21 mouse cellular contexts compared by ENCODE assay signal in the genomic region with DNA sequence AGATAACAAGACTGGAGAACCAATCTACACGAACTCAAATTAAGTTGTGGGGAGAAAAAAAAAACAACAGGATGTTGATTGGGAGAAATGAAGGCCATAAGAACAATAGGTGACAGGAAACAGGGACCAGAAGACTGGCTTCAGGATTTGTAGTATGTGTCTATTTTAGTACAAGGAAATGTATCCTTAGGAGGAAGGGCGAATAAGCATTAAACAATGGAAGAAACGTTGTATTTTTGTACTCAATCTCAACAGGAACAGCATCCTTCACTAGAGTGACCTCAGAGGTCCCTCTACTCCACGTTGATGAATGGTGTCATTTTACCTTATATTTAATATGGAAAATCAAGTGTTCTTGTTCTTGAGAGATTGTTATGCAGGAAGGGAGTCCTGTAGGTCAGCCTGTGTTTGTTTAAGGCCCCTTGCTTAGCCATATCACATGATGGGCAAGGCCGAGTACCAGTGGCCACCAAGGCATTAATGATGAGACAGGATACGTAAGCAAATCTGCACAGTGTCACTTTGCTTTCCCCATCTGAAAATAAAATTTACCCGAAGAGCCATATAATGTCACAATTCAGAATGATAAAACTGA.
DNase-seq lines count a peak whose midpoint lies in the region; ATAC-seq and TF ChIP-seq lines count a peak whose summit lies in the region.
"Had no signal": no experiment of that assay in that cellular context is flagged by ENCODE, and none has a peak within 500 bp of the region (broad histone marks: within the 10 kb centered on the region; RNA-seq: fewer than 3 reads in every experiment).

No protein-coding gene starts in this region.

- H3K4me2 ChIP-seq in heart, embryonic 12.5 days = no peak overlapping the region
- no peak overlapping the region for H3K4me2 ChIP-seq in lung, embryonic 16.5 days (ENCODE audit: low read depth, low read length)
- H3K4me2 ChIP-seq: embryonic facial prominence, embryonic 12.5 days; forebrain, embryonic 15.5 days; hindbrain, embryonic 14.5 days; limb, embryonic 12.5 days; lung, embryonic 15.5 days; neural tube, embryonic 13.5 days had no signal

- H3K9me3 ChIP-seq in heart, embryonic 12.5 days (replicated peaks) = no peaks in the 10 kb centered on the region
- no peaks in the 10 kb centered on the region for H3K9me3 ChIP-seq in lung, embryonic 16.5 days (ENCODE audit: control insufficient read depth, low read length)
- H3K9me3 ChIP-seq: embryonic facial prominence, embryonic 12.5 days; forebrain, embryonic 15.5 days; limb, embryonic 12.5 days; lung, embryonic 15.5 days; megakaryocyte, embryonic 14.5 days; neural tube, embryonic 13.5 days had no signal

- TF ChIP-seq CTCF in kidney, adult 2 months (conservative IDR thresholded peaks at IDR 0.05; ENCODE audit: insufficient read depth, insufficient read length, low read depth, low read length) = no peak

- H3K9ac ChIP-seq in heart, embryonic 12.5 days = no peak overlapping the region
- H3K9ac ChIP-seq in lung, embryonic 16.5 days (ENCODE audit: low read length) = no peak overlapping the region
- H3K9ac ChIP-seq: embryonic facial prominence, embryonic 12.5 days; forebrain, embryonic 15.5 days; hindbrain, embryonic 14.5 days; limb, embryonic 12.5 days; lung, embryonic 15.5 days; neural tube, embryonic 13.5 days had no signal

- no peaks in the 10 kb centered on the region for H3K27me3 ChIP-seq in heart, embryonic 12.5 days (replicated peaks)
- no peaks in the 10 kb centered on the region for H3K27me3 ChIP-seq in kidney, adult 2 months (replicated peaks; ENCODE audit: control insufficient read depth, insufficient read depth, low read length)
- H3K27me3 ChIP-seq in lung, embryonic 16.5 days (ENCODE audit: control insufficient read depth, insufficient read depth, low read depth, low read length) = no peaks in the 10 kb centered on the region
- H3K27me3 ChIP-seq: embryonic facial prominence, embryonic 12.5 days; forebrain, embryonic 15.5 days; limb, embryonic 12.5 days; lung, embryonic 15.5 days; megakaryocyte, embryonic 14.5 days; neural tube, embryonic 13.5 days had no signal

- H3K4me3 ChIP-seq in heart, embryonic 12.5 days = no peak overlapping the region
- H3K4me3 ChIP-seq in kidney, adult 2 months (ENCODE audit: insufficient read depth, low read depth, low read length) = no peak overlapping the region
- H3K4me3 ChIP-seq in lung, embryonic 16.5 days (ENCODE audit: low read length) = no peak overlapping the region
- H3K4me3 ChIP-seq: embryonic facial prominence, embryonic 12.5 days; forebrain, embryonic 15.5 days; limb, embryonic 12.5 days; lung, embryonic 15.5 days; megakaryocyte, embryonic 14.5 days; neural tube, embryonic 13.5 days had no signal

- no peak; the same call in 1 of the 2 replicates for ATAC-seq in heart, embryonic 12.5 days (ENCODE audit: insufficient number of reproducible peaks, low FRiP score)
- ATAC-seq in lung, embryonic 16.5 days (ENCODE audit: low read depth) = peak; percentile 80
- ATAC-seq: activated CD4-positive, CD25-positive, alpha-beta regulatory T cell, adult 4 months; forebrain, embryonic 15.5 days had no signal

- peak; percentile 40 for DNase-seq in heart, adult 8-10 months (ENCODE audit: low spot score)
- peak; percentile 43 for DNase-seq in kidney, adult 2 months
- no peak for DNase-seq in kidney, postnatal 4 days
- DNase-seq in lung, postnatal 14 days = no peak
- DNase-seq in frontal cortex, postnatal 36 days (ENCODE audit: low spot score in 2 of 2) = no peak
- DNase-seq: adrenal gland, postnatal 10 days; cerebellum, adult 9-11 months; gastrocnemius, postnatal 25 days; midbrain, embryonic 14.5 days; thymus, postnatal 36 days had no signal

- no peak overlapping the region for H3K27ac ChIP-seq in heart, embryonic 12.5 days (ENCODE audit: poor library complexity, severe bottlenecking)
- peak overlapping the region; percentile 27 for H3K27ac ChIP-seq in kidney, adult 2 months (ENCODE audit: insufficient read depth, low read depth, low read length)
- peak overlapping the region; percentile 49; the same call in 1 of the 2 replicates for H3K27ac ChIP-seq in lung, embryonic 16.5 days (ENCODE audit: low read length)
- H3K27ac ChIP-seq: embryonic facial prominence, embryonic 12.5 days; forebrain, embryonic 15.5 days; hindbrain, embryonic 14.5 days; limb, embryonic 12.5 days; neural tube, embryonic 13.5 days had no signal

- WGBS in heart, embryonic 12.5 days = 51% methylated on average over 7 of the region's 7 CpGs
- 39% methylated on average over 7 of the region's 7 CpGs for WGBS in kidney, adult 2 months
- 46% methylated on average over 7 of the region's 7 CpGs for WGBS in lung, embryonic 16.5 days

- TF ChIP-seq POLR2A in kidney, adult 2 months (IDR thresholded peaks at IDR 0.05; ENCODE audit: low read depth, low read length) = no peak

- H3K36me3 ChIP-seq in heart, embryonic 12.5 days = no peaks in the 10 kb centered on the region
- no peaks in the 10 kb centered on the region for H3K36me3 ChIP-seq in kidney, adult 2 months (ENCODE audit: control insufficient read depth, insufficient read depth, low read length)
- no peaks in the 10 kb centered on the region for H3K36me3 ChIP-seq in lung, embryonic 16.5 days (ENCODE audit: control insufficient read depth, insufficient read depth, low read length)
- H3K36me3 ChIP-seq: embryonic facial prominence, embryonic 12.5 days; forebrain, embryonic 15.5 days; G1E; limb, embryonic 12.5 days; lung, embryonic 15.5 days; neural tube, embryonic 13.5 days had no signal

- H3K4me1 ChIP-seq in heart, embryonic 12.5 days (replicated peaks) = no peaks in the 10 kb centered on the region
- H3K4me1 ChIP-seq in kidney, adult 2 months (ENCODE audit: control insufficient read depth, insufficient read depth, low read length) = no peaks in the 10 kb centered on the region
- peaks cover 6% of the 10 kb centered on the region; the same call in 1 of the 2 replicates for H3K4me1 ChIP-seq in lung, embryonic 16.5 days (replicated peaks; ENCODE audit: control insufficient read depth, insufficient read depth, low read length)
- H3K4me1 ChIP-seq: embryonic facial prominence, embryonic 12.5 days; forebrain, embryonic 15.5 days had no signal

Comparison
In these comparisons a context has a peak if more than half of its experiments do, and no peak if none do; other contexts are left out.
1. DNase-seq: peak in heart, adult 8-10 months (single experiment) and kidney, adult 2 months (single experiment); none in kidney, postnatal 4 days (0 of 2), lung, postnatal 14 days (single experiment) and frontal cortex, postnatal 36 days (0 of 2).